9 mouse cellular contexts compared by ENCODE assay signal in the genomic region with DNA sequence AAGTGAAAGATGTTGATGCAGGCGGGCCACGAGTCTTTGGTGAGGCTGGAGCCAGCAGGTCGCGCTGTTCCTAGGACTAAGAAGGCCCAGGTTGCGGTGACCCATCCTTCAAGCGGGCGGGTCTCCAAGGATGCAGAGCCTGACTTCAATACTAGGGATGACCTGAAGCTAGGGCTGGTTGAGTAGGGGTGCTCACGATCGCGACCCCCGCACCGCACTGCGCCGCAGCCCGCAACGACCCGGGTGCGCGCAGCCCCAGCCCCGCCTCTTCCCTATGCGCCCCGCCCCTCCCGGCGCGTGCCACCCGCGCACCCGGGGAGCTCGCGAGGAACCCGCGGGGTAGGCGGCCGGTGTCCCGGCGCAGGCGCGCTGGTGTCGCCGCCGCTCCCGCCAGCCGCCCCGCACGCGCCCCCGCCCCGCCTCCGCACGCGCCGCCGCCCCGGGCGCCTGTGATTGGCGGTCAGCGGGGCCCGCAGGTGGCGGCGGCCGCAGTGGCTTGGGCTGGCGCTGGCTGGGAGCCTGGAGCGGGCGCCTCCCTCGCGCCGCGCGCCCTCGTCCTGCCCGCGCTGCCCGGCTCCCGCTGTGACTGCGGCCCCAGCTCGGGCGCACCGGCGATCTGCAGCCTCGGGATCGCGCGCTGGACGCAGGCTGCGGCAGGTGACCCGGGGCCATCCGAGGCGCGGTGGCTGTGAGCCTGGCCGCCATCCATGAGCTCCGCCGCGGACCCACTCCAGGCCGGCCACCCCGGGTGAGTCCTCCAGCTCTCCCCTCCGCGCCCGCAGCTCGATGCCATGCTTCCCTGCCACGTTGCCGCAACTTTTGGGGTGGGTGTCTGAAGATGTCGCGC. TPM values are rescaled to one million over a fixed set of nuclear protein-coding genes. Genes with fewer than 3 reads are reported as not detected.
DNase-seq lines count a peak whose midpoint lies in the region; ATAC-seq and TF ChIP-seq lines count a peak whose summit lies in the region.
"Had no signal": no experiment of that assay in that cellular context is flagged by ENCODE, and none has a peak within 500 bp of the region (broad histone marks: within the 10 kb centered on the region; RNA-seq: fewer than 3 reads in every experiment).

No protein-coding gene starts in this region.

- peak overlapping the region; percentile 97 for H3K4me2 ChIP-seq in hindbrain, embryonic 13.5 days
- H3K4me2 ChIP-seq in lung, embryonic 14.5 days = peak overlapping the region; percentile 89

- peak; percentile 88 for ATAC-seq in hindbrain, embryonic 13.5 days (ENCODE audit: low FRiP score)
- ATAC-seq in lung, embryonic 14.5 days (ENCODE audit: insufficient read depth) = peak; percentile 83

- WGBS in hindbrain, embryonic 13.5 days = under 1% methylated on average over 66 of the region's 103 CpGs
- WGBS in lung, embryonic 14.5 days = 1% methylated on average over 74 of the region's 103 CpGs

- peak; percentile 79 for DNase-seq in MN1 (ENCODE audit: low spot score)
- peak; percentile 69 to 77 for DNase-seq in cerebellum, postnatal 10 days
- DNase-seq in frontal cortex, postnatal 25 days (ENCODE audit: low spot score in 2 of 2) = peak; percentile 58 to 65
- DNase-seq in layer of hippocampus, postnatal 25 days (ENCODE audit: extremely low spot score in 1 of 2, low spot score in 1 of 2) = peak; percentile 54 to 75
- peak; percentile 35 for DNase-seq in lung, embryonic 14.5 days
- DNase-seq in retina, embryonic 14.5 days (ENCODE audit: low spot score) = peak; percentile 61
- DNase-seq in adipocyte (ENCODE audit: low spot score) = no peak

- H3K4me3 ChIP-seq in hindbrain, embryonic 13.5 days = peak overlapping the region; percentile 66
- H3K4me3 ChIP-seq in lung, embryonic 14.5 days (ENCODE audit: low read depth, low read length) = peak overlapping the region; percentile 49

- H3K36me3 ChIP-seq in hindbrain, embryonic 13.5 days = no peaks in the 10 kb centered on the region
- H3K36me3 ChIP-seq in lung, embryonic 14.5 days (ENCODE audit: insufficient read depth) = no peaks in the 10 kb centered on the region

- TF ChIP-seq CTCF in lung, embryonic 14.5 days (IDR thresholded peaks at IDR 0.05; ENCODE audit: low read depth) = peak; percentile 25

- peaks cover 66% of the 10 kb centered on the region for H3K27me3 ChIP-seq in hindbrain, embryonic 13.5 days
- peaks cover 50% of the 10 kb centered on the region for H3K27me3 ChIP-seq in lung, embryonic 14.5 days (ENCODE audit: insufficient read depth, low read length)

- H3K27ac ChIP-seq in hindbrain, embryonic 13.5 days = peak overlapping the region; percentile 76
- H3K27ac ChIP-seq in lung, embryonic 14.5 days (ENCODE audit: low read depth) = no peak overlapping the region
- H3K27ac ChIP-seq: macrophage had no signal

- H3K9me3 ChIP-seq in hindbrain, embryonic 13.5 days = no peaks in the 10 kb centered on the region
- H3K9me3 ChIP-seq in lung, embryonic 14.5 days (ENCODE audit: low read depth, low read length) = 0 out of 2 replicates have a peak, but pooled peaks cover 3% of the 10 kb centered on the region

- peak overlapping the region; percentile 82 for H3K9ac ChIP-seq in hindbrain, embryonic 13.5 days
- peak overlapping the region; percentile 23 for H3K9ac ChIP-seq in lung, embryonic 14.5 days

- H3K4me1 ChIP-seq in hindbrain, embryonic 13.5 days (replicated peaks) = peaks cover 18% of the 10 kb centered on the region
- H3K4me1 ChIP-seq in lung, embryonic 14.5 days (ENCODE audit: insufficient read depth) = no peaks in the 10 kb centered on the region

RNA-seq across cellular contexts. Expression of a gene that starts 2.4 kb away (rescaled TPM):
- 3.7 and 4.3 TPM in 2 replicates for polyA plus RNA-seq in hindbrain, embryonic 13.5 days (2015; fragmentation: Nextera tagmentation; extraction: Ambion mirVana)
- total RNA-seq in layer of hippocampus, postnatal 25 days (2021) = 10 to 100 TPM; 49.6 to 52.7 TPM
- 0.09 and 0.18 TPM in 2 replicates for polyA plus RNA-seq in lung, embryonic 14.5 days (2014; fragmentation: Nextera tagmentation; extraction: Ambion mirVana)
- polyA plus RNA-seq: macrophage had no signal
